Mouse (Mus musculus) lung, embryonic 15.5 days (tissue): ENCODE data around the gene Coro7. TPM values are rescaled to one million over a fixed set of nuclear protein-coding genes. Genes with fewer than 3 reads are reported as not detected.
"Not testable (repeated sequence)": the region's sequence is repeated elsewhere in the genome, so short reads cannot be mapped to it uniquely, and the experiment has no call there.

Experiments
- ATAC-seq: fragments of 200-750 bp; cut with Nextera tagmentation; 2 replicates; pipeline ENCODE4 v1.8.0; 2017; ENCODE audit warnings: moderate number of reproducible peaks, borderline replicate concordance; ENCODE audit not compliant: low FRiP score, low TSS enrichment; ENCODE audit errors: extremely low read depth
- H3K27ac ChIP-seq: fragments of 300-500 bp; sonication (generic); 2 replicates; pipeline ENCODE4 v1.5.1; 2015; ENCODE audit warnings: moderate library complexity, mild to moderate bottlenecking, inconsistent platforms
- H3K27me3 ChIP-seq: fragments of 300-500 bp; sonication (generic); 2 replicates; pipeline ENCODE4 v1.6.1; 2015; ENCODE audit warnings: inconsistent platforms
- H3K36me3 ChIP-seq: fragments of 300-500 bp; sonication (generic); 2 replicates; pipeline ENCODE4 v1.6.1; 2015; ENCODE audit warnings: inconsistent platforms
- H3K4me1 ChIP-seq: fragments of 300-500 bp; sonication (generic); 2 replicates; pipeline ENCODE4 v1.6.1; 2015; ENCODE audit warnings: inconsistent platforms
- H3K4me2 ChIP-seq: fragments of 300-500 bp; sonication (generic); 2 replicates; pipeline ENCODE4 v1.6.1; 2015; ENCODE audit warnings: inconsistent platforms, mild to moderate bottlenecking, moderate library complexity
- H3K4me3 ChIP-seq: fragments of 300-500 bp; sonication (generic); 2 replicates; pipeline ENCODE4 v1.5.1; 2015; ENCODE audit warnings: mild to moderate bottlenecking, inconsistent platforms
- H3K9ac ChIP-seq: fragments of 300-500 bp; sonication (generic); 2 replicates; pipeline ENCODE4 v1.6.1; 2015; ENCODE audit warnings: inconsistent platforms
- H3K9me3 ChIP-seq: fragments of 300-500 bp; sonication (generic); 2 replicates; pipeline ENCODE4 v1.6.1; 2016; ENCODE audit warnings: inconsistent platforms
- WGBS: fragments of 180-500 bp; shearing (Covaris S2); methylation state at CpG from one replicate; pipeline ENCODE4 v1.1.7; 2015; 5-methylcytosine and 5-hydroxymethylcytosine counted together
- polyA plus RNA-seq: library from polyadenylated mRNA; unstranded; fragments of >200 nt; fragmentation: Nextera tagmentation; extraction: Ambion mirVana; gene quantifications from 2 replicates; pipeline ENCODE4 v1.2.1, GENCODE M21; 2015

Gene Coro7
- polyA plus RNA-seq, 1 experiment from 2014 or later, result 15.2 TPM

GRCm38 (mm10) chr16:4586531-4587123, 93.0 kb downstream of the Coro7 start:
- peak overlapping the region; percentile 41 for H3K4me3 ChIP-seq
- H3K9ac ChIP-seq, result peak overlapping the region; percentile 36
- H3K27ac ChIP-seq, result peak overlapping the region; percentile 93
- H3K27me3 ChIP-seq, result no peaks in the 10 kb centered on the region
- H3K9me3 ChIP-seq, result no peaks in the 10 kb centered on the region
- peaks cover 10% of the 10 kb centered on the region; the same call in 1 of the 2 replicates for H3K36me3 ChIP-seq
- peak overlapping the region; percentile 59 for H3K4me2 ChIP-seq
- WGBS, result under 1% methylated on average over 43 of the region's 43 CpGs
- H3K4me1 ChIP-seq, result peaks cover 22% of the 10 kb centered on the region
- ATAC-seq, result peak; percentile 100

DNA sequence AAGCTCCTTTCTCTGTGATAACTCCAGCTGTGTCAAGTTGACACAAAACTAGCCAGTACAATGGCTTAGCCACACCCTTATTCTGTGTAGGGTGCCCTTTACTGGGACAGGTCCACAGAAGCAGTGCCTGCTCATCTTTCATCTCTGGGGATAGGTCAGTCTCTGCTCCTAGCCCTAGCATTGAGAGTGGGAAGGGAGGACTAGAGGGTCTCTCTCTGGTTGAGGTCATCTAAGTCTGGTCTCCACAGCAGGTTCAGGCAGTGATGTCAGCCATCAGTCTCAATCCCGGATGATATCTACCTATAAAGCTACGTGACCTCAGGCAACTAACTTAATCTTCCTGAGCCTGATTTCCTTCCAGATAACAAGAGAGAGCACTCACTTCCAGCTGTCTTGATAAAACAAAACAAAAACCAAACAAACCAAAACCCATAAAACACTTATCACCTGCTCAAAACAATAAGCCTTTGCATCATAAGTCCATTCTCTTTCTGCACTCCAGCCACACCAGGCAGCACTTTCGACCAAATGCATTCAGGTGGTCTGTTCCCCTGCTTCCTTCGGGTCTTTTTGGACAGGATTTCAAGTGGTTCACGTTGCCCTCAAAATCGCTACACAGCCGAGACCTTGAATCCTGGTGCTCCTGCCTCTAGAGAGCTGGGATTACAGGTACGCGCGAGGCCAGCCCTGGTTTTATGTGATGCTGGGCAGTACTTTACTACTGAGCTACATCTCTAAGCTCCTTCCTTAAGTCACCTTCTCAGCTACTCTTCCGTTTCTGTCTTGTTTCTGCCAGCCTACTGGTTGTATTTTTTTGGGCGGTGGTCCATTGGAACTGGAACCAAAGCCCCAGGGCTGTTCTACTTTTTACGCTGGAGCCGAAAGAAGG, 93.7 kb downstream of the Coro7 start:
- H3K4me3 ChIP-seq, result peak overlapping the region; percentile 41
- ATAC-seq, result peak; percentile 15; the same call in 1 of the 2 replicates
- no peaks in the 10 kb centered on the region for H3K27me3 ChIP-seq
- H3K9ac ChIP-seq, result peak overlapping the region; percentile 28
- H3K27ac ChIP-seq, result peak overlapping the region; percentile 93
- peak overlapping the region; percentile 59 for H3K4me2 ChIP-seq
- WGBS, result 4% methylated on average over 14 of the region's 14 CpGs
- H3K9me3 ChIP-seq, result no peaks in the 10 kb centered on the region
- H3K36me3 ChIP-seq, result peaks cover 8% of the 10 kb centered on the region; the same call in 1 of the 2 replicates
- H3K4me1 ChIP-seq, result peaks cover 22% of the 10 kb centered on the region

DNA sequence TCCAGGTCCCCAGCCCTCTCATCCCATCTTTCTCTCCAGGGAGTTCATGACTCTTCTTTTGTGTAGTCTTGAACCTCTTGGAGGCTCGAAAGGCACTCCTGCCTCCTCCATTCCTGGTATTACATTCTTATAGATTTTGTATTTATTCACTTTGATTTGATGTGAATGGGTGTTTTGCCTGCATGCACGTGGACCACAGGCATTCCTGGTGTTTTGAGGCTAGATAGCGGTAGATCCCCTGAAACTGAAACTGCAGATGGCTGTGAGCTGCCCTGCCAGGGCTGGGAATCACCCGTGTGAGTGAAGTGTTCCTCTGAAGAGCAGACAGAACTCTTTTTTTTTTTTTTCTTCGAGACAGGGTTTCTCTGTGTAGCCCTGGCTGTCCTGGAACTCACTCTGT, 95.1 kb downstream of the Coro7 start:
- no peaks in the 10 kb centered on the region for H3K27me3 ChIP-seq
- no peak overlapping the region for H3K27ac ChIP-seq
- H3K36me3 ChIP-seq, result no peaks in the 10 kb centered on the region
- no peak for ATAC-seq
- no peak overlapping the region for H3K9ac ChIP-seq
- no peak overlapping the region for H3K4me2 ChIP-seq
- H3K9me3 ChIP-seq, result no peaks in the 10 kb centered on the region
- H3K4me1 ChIP-seq, result peaks cover 22% of the 10 kb centered on the region
- WGBS, result 65% methylated on average over 5 of the region's 5 CpGs
- H3K4me3 ChIP-seq, result no peak overlapping the region

GRCm38 (mm10) chr16:4583807-4584206, 95.8 kb downstream of the Coro7 start:
- no peaks in the 10 kb centered on the region for H3K27me3 ChIP-seq
- H3K9me3 ChIP-seq, result no peaks in the 10 kb centered on the region
- no peak overlapping the region for H3K27ac ChIP-seq
- no peak for ATAC-seq
- no peak overlapping the region for H3K4me2 ChIP-seq
- no peak overlapping the region for H3K9ac ChIP-seq
- WGBS, result 66% methylated on average over 3 of the region's 3 CpGs
- H3K36me3 ChIP-seq, result no peaks in the 10 kb centered on the region
- H3K4me1 ChIP-seq, result peaks cover 22% of the 10 kb centered on the region
- H3K4me3 ChIP-seq, result no peak overlapping the region

GRCm38 (mm10) chr16:4581179-4581578, 98.4 kb downstream of the Coro7 start:
- not testable (repeated sequence) for H3K9ac ChIP-seq, H3K36me3 ChIP-seq, H3K4me3 ChIP-seq, ATAC-seq, H3K9me3 ChIP-seq, H3K4me1 ChIP-seq, H3K27me3 ChIP-seq, H3K27ac ChIP-seq, H3K4me2 ChIP-seq
- 76% methylated on average over 4 of the region's 4 CpGs for WGBS

GRCm38 (mm10) chr16:4578630-4579029, 100.9 kb downstream of the Coro7 start:
- no peak overlapping the region for H3K9ac ChIP-seq
- 40% methylated on average over 7 of the region's 7 CpGs for WGBS
- H3K4me3 ChIP-seq, result no peak overlapping the region
- no peaks in the 10 kb centered on the region for H3K27me3 ChIP-seq
- no peak for ATAC-seq
- H3K27ac ChIP-seq, result no peak overlapping the region
- no peak overlapping the region for H3K4me2 ChIP-seq
- no peaks in the 10 kb centered on the region for H3K36me3 ChIP-seq
- no peaks in the 10 kb centered on the region for H3K9me3 ChIP-seq
- no peaks in the 10 kb centered on the region for H3K4me1 ChIP-seq

- 36% methylated on average over 2 of the region's 2 CpGs for WGBS
- no peaks in the 10 kb centered on the region for H3K36me3 ChIP-seq
- no peaks in the 10 kb centered on the region for H3K4me1 ChIP-seq
- H3K9me3 ChIP-seq, result no peaks in the 10 kb centered on the region
- no peak overlapping the region for H3K9ac ChIP-seq
- no peak for ATAC-seq
- no peak overlapping the region for H3K27ac ChIP-seq
- no peak overlapping the region for H3K4me3 ChIP-seq
- no peak overlapping the region for H3K4me2 ChIP-seq
- no peaks in the 10 kb centered on the region for H3K27me3 ChIP-seq
These were observed 102.7 kb downstream of the Coro7 start for GRCm38 (mm10) chr16:4576873-4577272.

Other genes with a start within 250 kb of the Coro7 start
- gene Srl, start 138.0 kb downstream of the Coro7 start, polyA plus RNA-seq, result 19.5 and 22.1 TPM in 2 replicates
- 18.4 and 19.6 TPM in 2 replicates for gene Tfap4, start 119.9 kb downstream of the Coro7 start, polyA plus RNA-seq
- gene Glis2, start 85.1 kb downstream of the Coro7 start, polyA plus RNA-seq, result 18.5 and 24.0 TPM in 2 replicates
- gene Pam16, start 54.8 kb downstream of the Coro7 start, polyA plus RNA-seq, result 93.8 and 94.6 TPM in 2 replicates
- gene Vasn, start 39.8 kb downstream of the Coro7 start, polyA plus RNA-seq, result 25.1 and 25.9 TPM in 2 replicates
- 66.0 and 66.5 TPM in 2 replicates for gene Dnaja3, start 39.8 kb downstream of the Coro7 start, polyA plus RNA-seq
- gene Nmral1, start 39.6 kb upstream of the Coro7 start, polyA plus RNA-seq, result 78.7 and 81.2 TPM in 2 replicates
- gene Hmox2, start 46.6 kb upstream of the Coro7 start, polyA plus RNA-seq, result 106 and 113 TPM in 2 replicates
- gene Cdip1, start 110.5 kb upstream of the Coro7 start, polyA plus RNA-seq, result 83.2 and 91.1 TPM in 2 replicates
- gene 4930562C15Rik, start 155.6 kb upstream of the Coro7 start, polyA plus RNA-seq, result 0.57 and 0.69 TPM in 2 replicates
- 35.7 TPM in 2 replicates for gene Ubald1, start 200.5 kb upstream of the Coro7 start, polyA plus RNA-seq
- 88.1 and 93.0 TPM in 2 replicates for gene Mgrn1, start 206.5 kb upstream of the Coro7 start, polyA plus RNA-seq